Mouse (Mus musculus): Measurements from ENCODE around the gene Hivep1. TPM values are rescaled to one million over a fixed set of nuclear protein-coding genes. Genes with fewer than 3 reads are reported as not detected.

Hivep1 gene
- polyA plus RNA-seq, 1 experiment from 2014 or later, result 5.9 TPM

DNA sequence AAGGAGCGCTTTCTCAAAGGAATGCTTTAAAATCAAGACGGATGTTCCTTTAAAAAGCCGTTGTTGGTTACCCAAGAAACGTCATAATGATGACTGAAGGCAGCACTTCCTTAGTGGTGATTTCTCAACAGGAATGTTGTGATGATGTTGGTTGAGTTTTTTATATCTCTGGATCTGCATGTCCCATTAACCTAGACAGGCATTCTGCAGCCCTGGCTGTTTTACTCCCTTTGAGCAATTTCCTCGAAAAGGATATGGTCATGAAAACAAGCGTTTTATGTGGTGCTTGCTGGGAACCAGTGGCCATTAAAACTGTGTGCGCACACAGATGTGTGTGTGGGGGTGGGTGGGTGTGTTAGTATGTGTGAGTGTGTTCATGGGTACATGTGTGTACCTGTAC, 170.6 kb downstream of the Hivep1 start:
- no peak overlapping the region for H3K27ac ChIP-seq (ENCODE audit: low read length)
- H3K4me2 ChIP-seq (ENCODE audit: low read depth, low read length), result no peak overlapping the region
- H3K4me3 ChIP-seq (ENCODE audit: low read length), result no peak overlapping the region
- H3K9ac ChIP-seq (ENCODE audit: low read depth, low read length), result no peak overlapping the region
- no peaks in the 10 kb centered on the region for H3K36me3 ChIP-seq (ENCODE audit: control insufficient read depth, insufficient read depth, low read length)
- H3K4me1 ChIP-seq (ENCODE audit: control insufficient read depth, insufficient read depth, low read length), result no peaks in the 10 kb centered on the region
- 90% methylated on average over 7 of the region's 7 CpGs for WGBS
- H3K9me3 ChIP-seq (ENCODE audit: control insufficient read depth, low read length), result no peaks in the 10 kb centered on the region
- no peaks in the 10 kb centered on the region for H3K27me3 ChIP-seq (replicated peaks; ENCODE audit: control insufficient read depth, insufficient read depth, low read length)
- ATAC-seq, result no peak

DNA sequence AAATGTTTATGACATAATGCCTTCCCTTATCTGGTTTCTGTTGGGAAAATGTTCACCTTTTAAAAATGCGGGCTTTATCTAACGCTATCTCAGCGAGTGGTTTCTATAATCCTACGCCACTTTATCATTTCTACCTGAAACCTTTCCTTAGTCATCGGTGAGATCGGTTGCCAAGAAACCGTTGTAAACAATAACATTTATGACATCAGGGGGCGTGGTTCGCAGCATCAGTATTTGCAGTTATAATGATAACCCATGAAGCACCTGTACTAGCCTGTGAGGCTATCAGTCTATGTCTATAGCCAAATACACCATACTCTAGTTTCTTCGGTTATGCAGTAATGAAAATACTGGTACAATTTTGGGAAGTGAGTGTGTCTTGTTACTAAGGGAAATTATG, 177.0 kb downstream of the Hivep1 start:
- ATAC-seq, result no peak
- no peak overlapping the region for H3K27ac ChIP-seq (ENCODE audit: low read length)
- H3K36me3 ChIP-seq (ENCODE audit: control insufficient read depth, insufficient read depth, low read length), result no peaks in the 10 kb centered on the region
- H3K9ac ChIP-seq (ENCODE audit: low read depth, low read length), result no peak overlapping the region
- H3K4me2 ChIP-seq (ENCODE audit: low read depth, low read length), result no peak overlapping the region
- 71% methylated on average over 10 of the region's 10 CpGs for WGBS
- no peaks in the 10 kb centered on the region for H3K9me3 ChIP-seq (ENCODE audit: control insufficient read depth, low read length)
- H3K27me3 ChIP-seq (replicated peaks; ENCODE audit: control insufficient read depth, insufficient read depth, low read length), result no peaks in the 10 kb centered on the region
- no peaks in the 10 kb centered on the region for H3K4me1 ChIP-seq (ENCODE audit: control insufficient read depth, insufficient read depth, low read length)
- no peak overlapping the region for H3K4me3 ChIP-seq (ENCODE audit: low read length)

DNA sequence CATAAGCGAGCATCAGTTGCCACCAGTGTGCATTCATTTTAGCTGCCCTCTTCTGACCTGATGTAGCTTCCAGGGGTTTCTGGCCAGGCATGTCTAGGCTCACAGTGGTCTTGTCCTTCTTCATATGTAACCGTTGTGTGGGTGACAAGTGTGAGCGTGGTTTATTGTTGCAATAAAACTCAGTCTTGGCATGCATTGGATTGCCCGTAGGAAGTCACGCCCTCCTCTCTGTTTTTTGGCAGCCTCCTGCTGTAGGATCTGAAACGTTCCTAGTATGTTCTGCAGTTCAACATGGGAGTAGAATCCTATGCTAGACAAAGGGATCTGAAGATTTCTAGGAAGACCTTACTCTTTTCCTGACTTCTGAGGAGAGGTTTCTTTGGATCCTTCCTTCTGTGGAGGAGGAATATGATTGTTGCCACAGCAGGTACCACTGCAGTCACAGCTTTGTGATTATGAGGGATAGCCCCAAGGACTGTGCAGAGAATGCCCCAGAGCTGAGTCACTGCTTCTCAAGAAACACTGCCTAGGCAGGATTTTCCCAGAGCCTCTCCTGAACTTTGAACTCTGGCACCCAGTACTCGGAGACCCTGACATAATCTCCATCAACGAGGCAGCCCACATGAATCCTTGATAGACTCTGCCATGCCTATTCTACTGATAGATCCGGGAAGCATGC, 182.1 kb downstream of the Hivep1 start:
- Histone ChIP-seq H3K27me3 (replicated peaks; ENCODE audit: control insufficient read depth, insufficient read depth, low read length) (no peaks in the 10 kb centered on the region), H3K9me3 (ENCODE audit: control insufficient read depth, low read length) (no peaks in the 10 kb centered on the region), H3K36me3 (ENCODE audit: control insufficient read depth, insufficient read depth, low read length) (no peaks in the 10 kb centered on the region), H3K4me1 (ENCODE audit: control insufficient read depth, insufficient read depth, low read length) (no peaks in the 10 kb centered on the region), H3K27ac (ENCODE audit: low read length) (no peak overlapping the region), H3K4me3 (ENCODE audit: low read length) (no peak overlapping the region), H3K9ac (ENCODE audit: low read depth, low read length) (no peak overlapping the region), H3K4me2 (ENCODE audit: low read depth, low read length) (no peak overlapping the region)
- ATAC-seq, result peak; percentile 68
- WGBS, result 58% methylated on average over 9 of the region's 9 CpGs

DNA sequence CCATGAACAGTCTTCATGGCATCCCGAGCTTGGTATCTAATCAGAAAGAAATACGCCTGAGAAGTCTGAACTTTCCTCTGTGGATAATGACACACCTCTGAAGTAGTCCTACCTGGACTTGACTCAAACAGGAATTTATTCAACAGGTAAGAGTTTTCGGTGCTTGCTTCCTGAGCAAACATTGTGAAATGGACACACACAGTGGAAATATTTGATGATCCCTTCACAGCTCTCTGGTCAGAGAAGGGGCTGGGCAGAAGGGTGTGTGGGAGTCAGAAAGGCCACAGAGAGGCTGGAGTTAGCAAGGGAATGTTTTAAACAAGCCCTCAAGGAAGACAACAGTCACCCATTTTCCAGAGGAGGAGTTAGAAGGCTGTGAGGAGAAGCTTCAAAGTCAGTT, 186.7 kb downstream of the Hivep1 start:
- Histone ChIP-seq H3K4me1 (ENCODE audit: control insufficient read depth, insufficient read depth, low read length) (no peaks in the 10 kb centered on the region), H3K9me3 (ENCODE audit: control insufficient read depth, low read length) (no peaks in the 10 kb centered on the region), H3K36me3 (ENCODE audit: control insufficient read depth, insufficient read depth, low read length) (no peaks in the 10 kb centered on the region), H3K27ac (ENCODE audit: low read length) (no peak overlapping the region), H3K4me3 (ENCODE audit: low read length) (no peak overlapping the region), H3K4me2 (ENCODE audit: low read depth, low read length) (no peak overlapping the region), H3K27me3 (replicated peaks; ENCODE audit: control insufficient read depth, insufficient read depth, low read length) (no peaks in the 10 kb centered on the region), H3K9ac (ENCODE audit: low read depth, low read length) (no peak overlapping the region)
- no peak for ATAC-seq
- whole genome bisulfite sequencing, result 77% methylated on average over 3 of the region's 3 CpGs

DNA sequence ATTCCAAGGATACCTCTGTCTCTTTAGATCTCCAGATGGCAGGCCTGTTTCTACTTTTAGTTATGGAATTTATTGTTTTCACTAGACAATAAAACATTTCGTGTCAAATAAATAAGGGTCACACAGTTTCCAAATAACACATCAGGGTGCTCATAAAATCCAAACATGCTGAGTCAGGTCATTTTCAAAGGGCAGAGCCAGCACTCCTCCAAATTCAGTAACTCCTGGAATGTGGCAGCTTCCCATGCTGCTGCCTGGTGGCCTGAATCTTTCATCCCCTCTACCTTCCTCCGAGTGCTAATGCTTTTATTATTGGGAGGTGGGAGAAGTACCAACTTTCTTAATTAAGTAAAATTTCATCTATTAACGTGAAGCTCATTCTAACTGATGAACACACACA, 190.3 kb downstream of the Hivep1 start:
- no peaks in the 10 kb centered on the region for H3K27me3 ChIP-seq (replicated peaks; ENCODE audit: control insufficient read depth, insufficient read depth, low read length)
- 0 out of 2 replicates have a peak, but pooled peaks cover 4% of the 10 kb centered on the region for H3K4me1 ChIP-seq (ENCODE audit: control insufficient read depth, insufficient read depth, low read length)
- 56% methylated on average over 3 of the region's 3 CpGs for WGBS
- no peaks in the 10 kb centered on the region for H3K9me3 ChIP-seq (ENCODE audit: control insufficient read depth, low read length)
- H3K36me3 ChIP-seq (ENCODE audit: control insufficient read depth, insufficient read depth, low read length), result no peaks in the 10 kb centered on the region
- no peak for ATAC-seq
- H3K27ac ChIP-seq (ENCODE audit: low read length), result no peak overlapping the region
- H3K9ac ChIP-seq (ENCODE audit: low read depth, low read length), result no peak overlapping the region
- H3K4me2 ChIP-seq (ENCODE audit: low read depth, low read length), result no peak overlapping the region
- no peak overlapping the region for H3K4me3 ChIP-seq (ENCODE audit: low read length)

Other genes starting within 250 kb of the Hivep1 start
- 21.5 and 32.5 TPM in 2 replicates for gene Adtrp, start 204.3 kb upstream of the Hivep1 start, polyA plus RNA-seq (2015; fragmentation: Nextera tagmentation; extraction: Ambion mirVana)
- gene Edn1, start 249.5 kb downstream of the Hivep1 start, polyA plus RNA-seq (2015; fragmentation: Nextera tagmentation; extraction: Ambion mirVana), result 5.7 and 6.3 TPM in 2 replicates

Measured in intestine, embryonic 16.5 days (tissue).